Mouse (Mus musculus) MEL (cell line): ENCODE measurements around the gene Fyn. TPM values are rescaled to one million over a fixed set of nuclear protein-coding genes. Genes with fewer than 3 reads are reported as not detected.

ENCODE experiments used
- DNase-seq: peaks from one replicate; pipeline ENCODE4 v3.0.0; 2011; ENCODE audit warnings: low read depth, low spot score
- H3K27ac ChIP-seq: 2 replicates; pipeline ENCODE4 v1.5.1; 2012; ENCODE audit warnings: low read depth, mild to moderate bottlenecking, control low read depth, low read length, moderate library complexity; ENCODE audit not compliant: control insufficient read depth
- H3K27me3 ChIP-seq, 2 experiments: fragments of 150-350 bp in 1 of 2; sonication (generic) in 1 of 2; 2 replicates each; pipeline ENCODE4 v1.6.1; 2012; ENCODE audit warnings: low read length in 2 of 2, mild to moderate bottlenecking in 2 of 2, improper control_type of control experiment in 1 of 2, moderate library complexity in 1 of 2; ENCODE audit not compliant: insufficient read depth in 2 of 2, control insufficient read depth in 1 of 2
- H3K36me3 ChIP-seq, 2 experiments: 2 replicates each; pipeline ENCODE4 v1.6.1; 2012 to 2014; ENCODE audit warnings: low read length in 2 of 2, improper control_type of control experiment in 1 of 2, inconsistent platforms in 1 of 2, mild to moderate bottlenecking in 1 of 2; ENCODE audit not compliant: insufficient read depth in 2 of 2, control insufficient read depth in 1 of 2
- H3K4me1 ChIP-seq, 2 experiments: fragments of 150-350 bp in 1 of 2; sonication (generic) in 1 of 2; 2 replicates each; pipeline ENCODE4 v1.6.1; 2012; ENCODE audit warnings: low read length in 2 of 2, improper control_type of control experiment in 1 of 2, mild to moderate bottlenecking in 1 of 2; ENCODE audit not compliant: insufficient read depth in 2 of 2, control insufficient read depth in 1 of 2
- H3K4me3 ChIP-seq, 2 experiments: fragments of 150-350 bp in 1 of 2; sonication (generic) in 1 of 2; 2 replicates each; pipeline ENCODE4 v1.5.1; 2012; ENCODE audit warnings: low read depth in 2 of 2, low read length in 2 of 2, mild to moderate bottlenecking in 2 of 2, moderate library complexity in 2 of 2, control low read depth in 1 of 2, improper control_type of control experiment in 1 of 2; ENCODE audit not compliant: control insufficient read depth in 1 of 2, insufficient read depth in 1 of 2
- H3K79me2 ChIP-seq: 2 replicates; pipeline ENCODE4 v1.6.1; 2012; ENCODE audit warnings: mild to moderate bottlenecking, low read length, moderate library complexity; ENCODE audit not compliant: control insufficient read depth, poor library complexity, insufficient read depth
- H3K9ac ChIP-seq: 2 replicates; pipeline ENCODE4 v1.6.1; 2012; ENCODE audit warnings: low read depth, mild to moderate bottlenecking, control low read depth, low read length, moderate library complexity; ENCODE audit not compliant: control insufficient read depth, poor library complexity, severe bottlenecking
- H3K9me3 ChIP-seq: fragments of 150-350 bp; sonication (generic); replicated peaks from 2 replicates; pipeline ENCODE4 v1.6.1; 2012; ENCODE audit warnings: mild to moderate bottlenecking, low read length, improper control_type of control experiment, moderate library complexity; ENCODE audit not compliant: insufficient read depth
- BHLHE40 ChIP-seq: IDR thresholded peaks from 2 replicates; pipeline ENCODE4 v1.6.1; 2012; ENCODE audit warnings: low read depth, mild to moderate bottlenecking, inconsistent platforms, low read length, improper control_type of control experiment, borderline replicate concordance
- CHD1 ChIP-seq: IDR thresholded peaks from 2 replicates; pipeline ENCODE4 v1.6.1; 2012; ENCODE audit warnings: low read depth, mild to moderate bottlenecking, inconsistent platforms, low read length, improper control_type of control experiment
- CHD2 ChIP-seq: IDR thresholded peaks from 2 replicates; pipeline ENCODE4 v1.6.1; 2011; ENCODE audit warnings: low read length, improper control_type of control experiment
- CTCF ChIP-seq, 3 experiments: IDR thresholded peaks in 2 of 3; conservative IDR thresholded peaks in 1 of 3; 2 replicates each; pipeline ENCODE4 v1.5.1; 2011 to 2012; ENCODE audit warnings: low read length in 3 of 3, low read depth in 2 of 3, mild to moderate bottlenecking in 2 of 3, improper control_type of control experiment in 1 of 3, inconsistent platforms in 1 of 3, mixed read lengths in 1 of 3, moderate library complexity in 1 of 3; ENCODE audit not compliant: control insufficient read depth in 1 of 3, insufficient read depth in 1 of 3, poor library complexity in 1 of 3, severe bottlenecking in 1 of 3
- E2F4 ChIP-seq: IDR thresholded peaks from 2 replicates; pipeline ENCODE4 v1.6.1; 2011; ENCODE audit warnings: low read depth, low read length, improper control_type of control experiment, borderline replicate concordance
- ETS1 ChIP-seq: IDR thresholded peaks from 2 replicates; pipeline ENCODE4 v1.6.1; 2012; ENCODE audit warnings: low read depth, mild to moderate bottlenecking, inconsistent platforms, low read length, improper control_type of control experiment, moderate library complexity
- GABPA ChIP-seq: IDR thresholded peaks from 2 replicates; pipeline ENCODE4 v1.6.1; 2012; ENCODE audit warnings: low read depth, mild to moderate bottlenecking, inconsistent platforms, low read length, improper control_type of control experiment, moderate library complexity
- HCFC1 ChIP-seq: IDR thresholded peaks from 2 replicates; pipeline ENCODE4 v1.6.1; 2012; ENCODE audit warnings: low read depth, mild to moderate bottlenecking, inconsistent platforms, low read length, improper control_type of control experiment, moderate library complexity
- KAT2A ChIP-seq: conservative IDR thresholded peaks from 2 replicates; pipeline ENCODE4 v1.6.1; 2012; ENCODE audit warnings: low read depth, low read length, improper control_type of control experiment, inconsistent platforms
- MAZ ChIP-seq: IDR thresholded peaks from 2 replicates; pipeline ENCODE4 v1.6.1; 2012; ENCODE audit warnings: low read depth, mild to moderate bottlenecking, inconsistent platforms, low read length, improper control_type of control experiment
- MXI1 ChIP-seq: IDR thresholded peaks from 2 replicates; pipeline ENCODE4 v1.6.1; 2011; ENCODE audit warnings: mild to moderate bottlenecking, low read depth, low read length, improper control_type of control experiment
- NELFE ChIP-seq: IDR thresholded peaks from 2 replicates; pipeline ENCODE4 v1.6.1; 2011; ENCODE audit warnings: low read depth, low read length, improper control_type of control experiment
- POLR2AphosphoS2 ChIP-seq: IDR thresholded peaks from 2 replicates; pipeline ENCODE4 v1.6.1; 2011; ENCODE audit warnings: low read length, improper control_type of control experiment
- POLR2AphosphoS5 ChIP-seq: IDR thresholded peaks from 2 replicates; pipeline ENCODE4 v1.6.1; 2012; ENCODE audit warnings: low read depth, borderline replicate concordance, mild to moderate bottlenecking, inconsistent platforms, low read length, moderate library complexity, mixed read lengths
- RCOR1 ChIP-seq: IDR thresholded peaks from 2 replicates; pipeline ENCODE4 v1.6.1; 2012; ENCODE audit warnings: low read depth, mild to moderate bottlenecking, inconsistent platforms, low read length, improper control_type of control experiment
- SIN3A ChIP-seq: IDR thresholded peaks from 2 replicates; pipeline ENCODE4 v1.6.1; 2012; ENCODE audit warnings: low read length, improper control_type of control experiment, inconsistent platforms
- SMC3 ChIP-seq: IDR thresholded peaks from 2 replicates; pipeline ENCODE4 v1.6.1; 2011; ENCODE audit warnings: low read depth, low read length, improper control_type of control experiment
- TAL1 ChIP-seq: IDR thresholded peaks from 2 replicates; pipeline ENCODE4 v1.6.1; 2012; ENCODE audit warnings: mild to moderate bottlenecking, inconsistent platforms, low read length, moderate library complexity, mixed read lengths
- UBTF ChIP-seq: IDR thresholded peaks from 2 replicates; pipeline ENCODE4 v1.6.1; 2012; ENCODE audit warnings: low read depth, mild to moderate bottlenecking, inconsistent platforms, low read length, improper control_type of control experiment, moderate library complexity, borderline replicate concordance; ENCODE audit not compliant: insufficient read depth
- USF1 ChIP-seq: IDR thresholded peaks from 2 replicates; pipeline ENCODE4 v1.6.1; 2014; ENCODE audit warnings: low read depth, mild to moderate bottlenecking, inconsistent platforms, low read length, improper control_type of control experiment, moderate library complexity
- USF2 ChIP-seq, 2 experiments: IDR thresholded peaks; 2 replicates each; pipeline ENCODE4 v1.6.1; 2011 to 2012; ENCODE audit warnings: improper control_type of control experiment in 2 of 2, low read length in 2 of 2, borderline replicate concordance in 1 of 2, inconsistent platforms in 1 of 2, low read depth in 1 of 2, mild to moderate bottlenecking in 1 of 2; ENCODE audit not compliant: insufficient read depth in 1 of 2
- ZC3H11A ChIP-seq: IDR thresholded peaks from 2 replicates; pipeline ENCODE4 v1.6.1; 2012; ENCODE audit warnings: low read depth, mild to moderate bottlenecking, inconsistent platforms, low read length, improper control_type of control experiment
- polyA plus RNA-seq, 2 experiments: library from polyadenylated mRNA; stranded (reverse) in 1 of 2; unstranded in 1 of 2; fragments of >175 nt in 1 of 2; fragments of >200 nt in 1 of 2; gene quantifications; 2 replicates each; pipeline versions ENCODE4 v1.2.1 to v1.2.4; 2012; ENCODE audit warnings: low replicate concordance in 2 of 2, low read depth in 1 of 2; ENCODE audit not compliant: insufficient read length in 2 of 2, insufficient read depth in 1 of 2, missing spikeins in 1 of 2
- total RNA-seq: library from RNA; depleted of rRNA; stranded (reverse); fragments of 300-350 nt; gene quantifications from 2 replicates; pipeline ENCODE4 v1.2.3, GENCODE M21; 2012

Gene Fyn
- total and polyA plus RNA-seq, 3 experiments = 0.03 TPM; not detected in 2

- Histone ChIP-seq H3K79me2 (no peaks in the 10 kb centered on the region), H3K27ac (no peak overlapping the region), H3K9ac (no peak overlapping the region), H3K36me3 (no peaks in the 10 kb centered on the region), H3K27me3 (no peaks in the 10 kb centered on the region; a peak in 1 of 4 replicates), H3K4me1 (no peaks in the 10 kb centered on the region), H3K4me3 (no peak overlapping the region), H3K9me3 (no peaks in the 10 kb centered on the region)
- no peak for TF ChIP-seq SMC3
- TF ChIP-seq POLR2AphosphoS5 = no peak
- TF ChIP-seq CTCF (IDR thresholded peaks at IDR 0.05 in 2 of 3, conservative IDR thresholded peaks at IDR 0.05 in 1 of 3; ENCODE audit: control insufficient read depth in 1 of 3, insufficient read depth in 1 of 3, low read depth in 2 of 3, low read length in 3 of 3, poor library complexity in 1 of 3, severe bottlenecking in 1 of 3) = no peak
- no peak for TF ChIP-seq KAT2A
- TF ChIP-seq USF2 (IDR thresholded peaks at IDR 0.05; ENCODE audit: borderline replicate concordance in 1 of 2, insufficient read depth in 1 of 2, low read depth in 1 of 2, low read length in 2 of 2) = no peak
- no peak for TF ChIP-seq ZC3H11A
- no peak for TF ChIP-seq MAZ
- TF ChIP-seq BHLHE40 = no peak
- TF ChIP-seq CHD1 = no peak
- TF ChIP-seq ETS1 = no peak
- TF ChIP-seq UBTF = no peak
- TF ChIP-seq CHD2 = no peak
- no peak for TF ChIP-seq GABPA
- no peak for TF ChIP-seq POLR2AphosphoS2
- TF ChIP-seq HCFC1 = no peak
- no peak for TF ChIP-seq TAL1
- no peak for TF ChIP-seq RCOR1
- no peak for TF ChIP-seq USF1
- TF ChIP-seq MXI1 = no peak
- no peak for TF ChIP-seq E2F4
- no peak for DNase-seq
These were observed 94.1 kb downstream of the Fyn start for GRCm38 (mm10) chr10:39462711-39463110.

- no peak for DNase-seq
- Histone ChIP-seq H3K27me3 (no peaks in the 10 kb centered on the region; a peak in 1 of 4 replicates), H3K9ac (no peak overlapping the region), H3K4me1 (no peaks in the 10 kb centered on the region), H3K9me3 (no peaks in the 10 kb centered on the region), H3K27ac (no peak overlapping the region), H3K79me2 (no peaks in the 10 kb centered on the region), H3K4me3 (no peak overlapping the region), H3K36me3 (no peaks in the 10 kb centered on the region)
- no peak for TF ChIP-seq NELFE
- no peak for TF ChIP-seq SIN3A
- TF ChIP-seq E2F4 = no peak
- no peak for TF ChIP-seq RCOR1
These were observed 95.7 kb downstream of the Fyn start for GRCm38 (mm10) chr10:39464383-39464782.
